Comparison of ENCODE assay signal across 12 mouse cellular contexts in genomic region chr5:137788946-137789531, GRCm38 (mm10). TPM values are rescaled to one million over a fixed set of nuclear protein-coding genes. Genes with fewer than 3 reads are reported as not detected.
"Had no signal": no experiment of that assay in that cellular context is flagged by ENCODE, and none has a peak within 500 bp of the region (broad histone marks: within the 10 kb centered on the region; RNA-seq: fewer than 3 reads in every experiment).

No protein-coding gene starts in this region.

- ATAC-seq: lung, postnatal 0 days; midbrain, embryonic 16.5 days had no signal

- H3K27ac ChIP-seq: layer of hippocampus, adult 2 months; limb, embryonic 10.5 days; liver, embryonic 15.5 days had no signal

- DNase-seq: kidney, postnatal 10 days; kidney, postnatal 4 days; lung, adult 2 months; lung, postnatal 36 days; thymus, adult 18-20 months had no signal

- H3K9me3 ChIP-seq: limb, embryonic 10.5 days; liver, embryonic 15.5 days had no signal

- H3K9ac ChIP-seq: liver, embryonic 15.5 days had no signal

- H3K4me2 ChIP-seq: liver, embryonic 11.5 days had no signal

- H3K4me3 ChIP-seq: layer of hippocampus, adult 2 months; limb, embryonic 10.5 days; liver, embryonic 15.5 days had no signal

RNA-seq across cellular contexts. Expression of gene Pilra, which starts 47.0 kb away (rescaled TPM):
- polyA plus RNA-seq: neural tube, embryonic 14.5 days had no signal
